Mouse (Mus musculus): Measurements from ENCODE around the gene Naif1.

DNA sequence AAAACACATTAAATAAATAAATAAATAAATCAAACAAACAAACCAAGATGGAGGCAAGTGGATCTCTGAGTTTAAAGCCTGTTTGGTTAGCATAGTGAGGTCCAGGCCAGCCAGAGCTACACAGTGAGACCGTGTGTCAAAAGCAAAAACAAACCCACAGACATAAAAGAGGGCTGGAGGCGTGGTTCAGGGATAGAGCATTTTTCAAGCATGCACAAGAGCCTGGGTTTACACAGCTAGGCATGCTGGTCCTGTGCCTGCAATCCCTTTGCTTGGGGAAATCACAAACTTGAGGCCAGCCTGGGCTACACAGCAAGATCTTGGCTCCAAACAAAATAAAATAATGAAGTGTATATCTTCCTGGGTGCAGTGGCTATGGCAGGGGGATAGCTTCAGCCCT, 42.4 kb downstream of the Naif1 start:
- no peak for TF ChIP-seq POLR2A (IDR thresholded peaks at IDR 0.05; ENCODE audit: low read depth, low read length)
- TF ChIP-seq CTCF (conservative IDR thresholded peaks at IDR 0.05; ENCODE audit: insufficient read depth, insufficient read length, low read depth, low read length): no peak
